Mouse (Mus musculus): Measurements from ENCODE around the gene Gm42669.

DNA sequence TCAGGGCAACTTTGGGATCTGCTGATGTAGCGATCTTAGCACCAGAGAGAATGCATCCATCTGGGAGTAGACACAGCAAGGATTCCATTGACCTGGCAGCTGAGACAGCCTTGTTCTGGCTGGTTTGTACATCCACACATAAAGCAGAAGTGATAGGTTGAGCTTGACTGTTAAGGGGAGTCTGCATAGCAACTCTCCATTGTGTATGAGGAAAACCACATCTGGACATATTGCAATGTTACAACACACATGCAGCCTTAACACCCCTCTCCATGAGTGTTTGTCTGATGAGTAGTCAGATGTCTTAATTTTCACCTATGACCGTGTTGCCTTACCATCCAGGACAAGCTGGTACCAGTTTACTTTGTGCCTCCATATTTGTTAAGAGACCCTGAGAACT is 14.9 kb upstream of the Gm42669 start:
- TF ChIP-seq POLR2A (IDR thresholded peaks at IDR 0.05; ENCODE audit: low read depth, low read length), result no peak
- TF ChIP-seq CTCF (IDR thresholded peaks at IDR 0.05; ENCODE audit: extremely low read depth, insufficient read depth, insufficient read length, insufficient replicate concordance), result no peak

All from spleen, adult 2 months (tissue).